Mouse (Mus musculus): ENCODE results near the gene Trabd. TPM values are rescaled to one million over a fixed set of nuclear protein-coding genes. Genes with fewer than 3 reads are reported as not detected.

Gene Trabd
- 33.3 and 53.5 TPM in 2 replicates for polyA plus RNA-seq (2012; rRNA removed; ENCODE audit: low replicate concordance)

GRCm38 (mm10) chr15:89074613-89075477 lies at the start of gene Trabd:
Gene Trabd (plus strand): TSS chr15:89075124.

GRCm38 (mm10) chr15:89059161-89059931 lies 15.6 kb upstream of the Trabd start, which contains the start of gene Panx2:
Gene Panx2 (plus strand): TSS chr15:89059734.

GRCm38 (mm10) chr15:89088607-89089247 lies 13.8 kb downstream of the Trabd start, which contains the start of gene Selenoo:
Gene Selenoo (plus strand): TSS chr15:89089084.

GRCm38 (mm10) chr15:89122649-89123366 lies 47.9 kb downstream of the Trabd start, which contains the start of gene Tubgcp6:
Gene Tubgcp6 (minus strand): TSS chr15:89123112.

GRCm38 (mm10) chr15:89128382-89129350 lies 53.7 kb downstream of the Trabd start, which contains the start of gene Hdac10:
Gene Hdac10 (minus strand): TSS chr15:89128700.

Other genes starting within 250 kb of the Trabd start
- gene Pim3, start 212.9 kb upstream of the Trabd start, polyA plus RNA-seq (2012; rRNA removed; ENCODE audit: low replicate concordance), result 48.2 and 85.1 TPM in 2 replicates
- gene Ttll8, start 120.7 kb upstream of the Trabd start, polyA plus RNA-seq (2012; rRNA removed; ENCODE audit: low replicate concordance), result not detected in 2 replicates
- 0.17 TPM in 1 of 2 replicates, not detected in the other for gene Mlc1, start 96.1 kb upstream of the Trabd start, polyA plus RNA-seq (2012; rRNA removed; ENCODE audit: low replicate concordance)
- gene Mov10l1, start 92.2 kb upstream of the Trabd start, polyA plus RNA-seq (2012; rRNA removed; ENCODE audit: low replicate concordance), result not detected in 2 replicates
- gene Panx2, start 15.4 kb upstream of the Trabd start, polyA plus RNA-seq (2012; rRNA removed; ENCODE audit: low replicate concordance), result 0.33 TPM in 1 of 2 replicates, not detected in the other
- 40.9 and 49.5 TPM in 2 replicates for gene Selenoo, start 14.0 kb downstream of the Trabd start, polyA plus RNA-seq (2012; rRNA removed; ENCODE audit: low replicate concordance)
- gene Tubgcp6, start 48.0 kb downstream of the Trabd start, polyA plus RNA-seq (2012; rRNA removed; ENCODE audit: low replicate concordance), result 27.8 and 39.6 TPM in 2 replicates
- 41.7 and 54.8 TPM in 2 replicates for gene Hdac10, start 53.6 kb downstream of the Trabd start, polyA plus RNA-seq (2012; rRNA removed; ENCODE audit: low replicate concordance)
- gene Mapk12, start 65.6 kb downstream of the Trabd start, polyA plus RNA-seq (2012; rRNA removed; ENCODE audit: low replicate concordance), result 18.6 and 31.5 TPM in 2 replicates
- gene Mapk11, start 74.5 kb downstream of the Trabd start, polyA plus RNA-seq (2012; rRNA removed; ENCODE audit: low replicate concordance), result 11.1 and 14.2 TPM in 2 replicates
- 65.4 and 208 TPM in 2 replicates for gene Plxnb2, start 105.7 kb downstream of the Trabd start, polyA plus RNA-seq (2012; rRNA removed; ENCODE audit: low replicate concordance)
- 12.7 and 21.1 TPM in 2 replicates for gene Dennd6b, start 121.4 kb downstream of the Trabd start, polyA plus RNA-seq (2012; rRNA removed; ENCODE audit: low replicate concordance)
- 60.4 and 149 TPM in 2 replicates for gene Ppp6r2, start 136.4 kb downstream of the Trabd start, polyA plus RNA-seq (2012; rRNA removed; ENCODE audit: low replicate concordance)
- 169 and 209 TPM in 2 replicates for gene Sbf1, start 240.2 kb downstream of the Trabd start, polyA plus RNA-seq (2012; rRNA removed; ENCODE audit: low replicate concordance)
- gene Adm2, start 247.6 kb downstream of the Trabd start, polyA plus RNA-seq (2012; rRNA removed; ENCODE audit: low replicate concordance), result 0.18 TPM in 1 of 2 replicates, not detected in the other

Data from subcutaneous adipose tissue, adult 2 months (tissue).